Mouse (Mus musculus): Measurements from ENCODE around the gene Rassf10. TPM values are rescaled to one million over a fixed set of nuclear protein-coding genes. Genes with fewer than 3 reads are reported as not detected.

Gene Rassf10
- polyA plus RNA-seq, 1 experiment from 2014 or later: 0.99 TPM

- WGBS: 5% methylated on average over 40 of the region's 40 CpGs
- peak overlapping the region; percentile 61 for H3K4me3 ChIP-seq (ENCODE audit: low read length)
- no peak overlapping the region for H3K27ac ChIP-seq (ENCODE audit: low read length)
- peak overlapping the region; percentile 66 for H3K9ac ChIP-seq (ENCODE audit: low read depth, low read length)
- H3K4me1 ChIP-seq (ENCODE audit: control insufficient read depth, insufficient read depth, low read length): peaks cover 26% of the 10 kb centered on the region
- H3K36me3 ChIP-seq (ENCODE audit: control insufficient read depth, insufficient read depth, low read length): no peaks in the 10 kb centered on the region
- no peaks in the 10 kb centered on the region for H3K9me3 ChIP-seq (ENCODE audit: control insufficient read depth, low read length)
- peak; percentile 50 for ATAC-seq
- peaks cover 28% of the 10 kb centered on the region for H3K27me3 ChIP-seq (replicated peaks; ENCODE audit: control insufficient read depth, insufficient read depth, low read length)
- peak overlapping the region; percentile 84 for H3K4me2 ChIP-seq (ENCODE audit: low read depth, low read length)
Measured at GRCm38 (mm10) chr7:112955103-112955827, 1.5 kb downstream of the Rassf10 start.

DNA sequence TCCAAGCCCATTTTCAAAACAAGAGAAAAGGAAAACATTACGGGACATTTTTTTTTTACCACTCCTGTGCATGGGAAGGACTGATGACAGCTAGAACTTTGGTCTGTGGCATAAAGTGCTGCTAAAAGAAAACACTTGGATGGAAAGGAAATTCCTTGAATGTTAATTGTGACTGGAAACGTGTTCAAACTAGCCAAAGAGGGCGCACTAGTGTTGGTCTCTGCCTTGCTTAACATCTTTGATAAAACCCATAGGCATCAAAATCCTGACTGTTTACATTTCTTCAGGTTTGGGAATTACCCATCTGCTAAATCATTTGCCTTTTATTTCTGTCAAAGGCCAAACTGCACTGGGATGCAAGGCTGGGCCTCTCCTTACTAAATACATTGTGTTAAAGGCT is 2.2 kb downstream of the Rassf10 start:
- WGBS: 32% methylated on average over 3 of the region's 3 CpGs
- H3K27ac ChIP-seq (ENCODE audit: low read length): no peak overlapping the region
- ATAC-seq: no peak
- 0 out of 2 replicates have a peak overlapping the region, but pooled peaks have one; percentile 84 for H3K4me2 ChIP-seq (ENCODE audit: low read depth, low read length)
- H3K9ac ChIP-seq (ENCODE audit: low read depth, low read length): no peak overlapping the region
- no peaks in the 10 kb centered on the region for H3K36me3 ChIP-seq (ENCODE audit: control insufficient read depth, insufficient read depth, low read length)
- peaks cover 28% of the 10 kb centered on the region for H3K27me3 ChIP-seq (replicated peaks; ENCODE audit: control insufficient read depth, insufficient read depth, low read length)
- H3K4me3 ChIP-seq (ENCODE audit: low read length): no peak overlapping the region
- H3K9me3 ChIP-seq (ENCODE audit: control insufficient read depth, low read length): no peaks in the 10 kb centered on the region
- H3K4me1 ChIP-seq (ENCODE audit: control insufficient read depth, insufficient read depth, low read length): peaks cover 26% of the 10 kb centered on the region

DNA sequence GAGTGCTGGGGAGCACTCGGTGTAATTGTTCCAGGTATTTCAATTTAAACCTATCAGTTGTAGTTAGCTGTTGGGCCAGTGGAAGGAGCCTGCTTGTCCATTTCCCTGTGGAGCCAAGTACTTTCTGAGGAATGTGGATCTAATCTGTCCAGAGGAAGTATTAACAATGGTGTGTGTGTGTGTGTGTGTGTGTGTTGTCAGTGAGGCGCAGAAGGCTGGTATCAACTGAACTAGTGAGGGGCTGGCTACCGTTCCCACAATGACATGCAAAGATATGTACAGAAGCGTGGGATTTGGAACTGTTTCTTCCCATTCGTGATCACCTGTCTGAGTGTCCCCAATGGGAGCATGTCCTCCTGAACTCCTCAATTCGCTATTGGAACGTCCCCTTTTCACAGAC is 3.2 kb downstream of the Rassf10 start:
- H3K4me2 ChIP-seq (ENCODE audit: low read depth, low read length): no peak overlapping the region
- H3K4me1 ChIP-seq (ENCODE audit: control insufficient read depth, insufficient read depth, low read length): peaks cover 26% of the 10 kb centered on the region
- no peak for ATAC-seq
- H3K27me3 ChIP-seq (replicated peaks; ENCODE audit: control insufficient read depth, insufficient read depth, low read length): peaks cover 28% of the 10 kb centered on the region
- no peaks in the 10 kb centered on the region for H3K36me3 ChIP-seq (ENCODE audit: control insufficient read depth, insufficient read depth, low read length)
- WGBS: 62% methylated on average over 7 of the region's 7 CpGs
- H3K27ac ChIP-seq (ENCODE audit: low read length): no peak overlapping the region
- H3K4me3 ChIP-seq (ENCODE audit: low read length): no peak overlapping the region
- no peaks in the 10 kb centered on the region for H3K9me3 ChIP-seq (ENCODE audit: control insufficient read depth, low read length)
- no peak overlapping the region for H3K9ac ChIP-seq (ENCODE audit: low read depth, low read length)

DNA sequence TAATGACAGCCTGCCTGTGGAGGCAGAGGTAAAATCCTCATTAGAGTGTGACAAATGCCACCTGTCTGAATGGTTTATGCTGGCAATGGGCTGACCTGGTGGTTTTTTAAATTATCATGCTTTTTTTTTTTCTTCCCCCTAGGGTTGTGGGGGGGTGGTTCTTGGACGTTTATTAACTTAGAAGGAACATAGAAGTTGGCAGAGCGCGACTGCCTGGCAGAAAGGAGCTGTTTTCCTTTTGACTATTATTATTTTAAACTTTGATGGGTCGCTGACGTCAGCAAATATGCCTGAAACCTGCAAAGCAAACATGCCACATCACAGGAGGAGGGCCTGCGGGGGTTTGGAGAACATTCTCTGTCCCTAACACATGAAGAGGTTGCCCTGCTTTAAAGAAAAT is 3.9 kb downstream of the Rassf10 start:
- Histone ChIP-seq H3K9me3 (ENCODE audit: control insufficient read depth, low read length) (no peaks in the 10 kb centered on the region), H3K36me3 (ENCODE audit: control insufficient read depth, insufficient read depth, low read length) (no peaks in the 10 kb centered on the region), H3K9ac (ENCODE audit: low read depth, low read length) (no peak overlapping the region), H3K4me1 (ENCODE audit: control insufficient read depth, insufficient read depth, low read length) (peaks cover 26% of the 10 kb centered on the region), H3K27me3 (replicated peaks; ENCODE audit: control insufficient read depth, insufficient read depth, low read length) (peaks cover 28% of the 10 kb centered on the region), H3K4me3 (ENCODE audit: low read length) (no peak overlapping the region), H3K27ac (ENCODE audit: low read length) (no peak overlapping the region), H3K4me2 (ENCODE audit: low read depth, low read length) (no peak overlapping the region)
- ATAC-seq: no peak
- WGBS: 50% methylated on average over 6 of the region's 6 CpGs

DNA sequence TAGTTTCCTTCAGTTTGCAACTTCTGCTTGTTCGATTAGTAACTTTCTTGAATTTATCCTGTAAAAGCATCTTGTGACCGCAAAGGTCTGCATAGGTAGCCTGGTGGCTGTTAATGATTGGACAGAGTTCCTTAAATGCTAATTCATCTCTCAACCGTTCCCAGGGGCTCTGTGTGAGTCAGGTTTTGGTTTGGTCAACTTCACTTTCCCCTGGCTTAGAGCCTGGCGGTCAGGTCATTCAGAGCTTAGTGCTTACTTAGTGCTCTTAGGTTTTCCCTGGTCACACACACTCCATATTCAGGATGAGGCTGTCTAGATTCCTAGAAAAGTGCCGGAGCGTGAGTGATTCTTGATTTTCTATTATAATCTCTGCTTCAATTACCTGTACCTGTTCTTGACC is 12.6 kb downstream of the Rassf10 start:
- ATAC-seq: no peak
- no peak overlapping the region for H3K4me3 ChIP-seq (ENCODE audit: low read length)
- no peaks in the 10 kb centered on the region for H3K27me3 ChIP-seq (replicated peaks; ENCODE audit: control insufficient read depth, insufficient read depth, low read length)
- H3K4me1 ChIP-seq (ENCODE audit: control insufficient read depth, insufficient read depth, low read length): no peaks in the 10 kb centered on the region
- H3K36me3 ChIP-seq (ENCODE audit: control insufficient read depth, insufficient read depth, low read length): no peaks in the 10 kb centered on the region
- H3K4me2 ChIP-seq (ENCODE audit: low read depth, low read length): no peak overlapping the region; the same call in 1 of the 2 replicates
- no peak overlapping the region for H3K9ac ChIP-seq (ENCODE audit: low read depth, low read length)
- 43% methylated on average over 6 of the region's 6 CpGs for WGBS
- no peak overlapping the region for H3K27ac ChIP-seq (ENCODE audit: low read length)
- H3K9me3 ChIP-seq (ENCODE audit: control insufficient read depth, low read length): peaks cover 4% of the 10 kb centered on the region; the same call in 1 of the 2 replicates

DNA sequence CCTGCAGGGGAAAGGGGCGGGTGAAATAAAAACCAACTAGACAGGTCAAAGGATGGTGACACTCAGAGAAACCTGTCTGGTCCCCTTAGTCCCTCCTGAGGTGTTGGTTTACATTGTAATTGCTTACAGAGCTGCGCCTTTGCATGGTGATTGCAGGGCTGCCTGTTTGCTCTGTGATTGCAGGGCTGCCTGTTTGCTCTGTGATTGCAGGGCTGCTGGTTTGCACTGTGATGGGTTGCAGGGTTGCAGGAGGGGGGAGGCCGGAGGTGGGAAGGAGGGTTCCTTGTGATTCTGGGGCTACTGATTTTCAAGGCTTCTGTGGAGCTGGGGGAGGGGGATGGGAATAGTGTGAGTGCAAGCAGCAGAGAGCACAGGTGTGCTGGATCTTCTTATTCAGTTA is 13.0 kb downstream of the Rassf10 start:
- no peaks in the 10 kb centered on the region for H3K27me3 ChIP-seq (replicated peaks; ENCODE audit: control insufficient read depth, insufficient read depth, low read length)

DNA sequence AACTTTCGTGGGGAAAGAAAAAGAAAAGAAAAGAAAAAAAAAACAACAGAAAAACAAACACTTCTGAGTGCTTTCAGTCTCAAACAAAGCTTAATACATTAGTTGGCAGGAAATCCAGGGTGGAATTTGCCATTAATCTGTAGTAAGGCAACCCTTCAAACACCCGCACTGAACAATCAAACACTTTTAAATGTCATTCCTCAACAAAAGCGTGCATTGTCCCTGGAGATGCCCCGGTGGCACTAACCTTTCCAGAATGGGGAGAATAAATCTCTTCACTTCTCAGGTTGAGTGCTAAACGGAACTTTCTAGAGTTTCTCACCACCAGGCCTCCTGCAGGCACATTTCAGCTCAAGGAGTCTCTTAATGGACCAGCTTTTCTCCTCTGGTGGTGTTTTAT is 29.6 kb downstream of the Rassf10 start:
- no peak overlapping the region for H3K4me2 ChIP-seq (ENCODE audit: low read depth, low read length)
- WGBS: 45% methylated on average over 5 of the region's 5 CpGs
- H3K27me3 ChIP-seq (replicated peaks; ENCODE audit: control insufficient read depth, insufficient read depth, low read length): no peaks in the 10 kb centered on the region
- H3K4me3 ChIP-seq (ENCODE audit: low read length): no peak overlapping the region
- no peaks in the 10 kb centered on the region for H3K9me3 ChIP-seq (ENCODE audit: control insufficient read depth, low read length)
- no peak overlapping the region for H3K27ac ChIP-seq (ENCODE audit: low read length)
- no peak overlapping the region for H3K9ac ChIP-seq (ENCODE audit: low read depth, low read length)
- H3K36me3 ChIP-seq (ENCODE audit: control insufficient read depth, insufficient read depth, low read length): no peaks in the 10 kb centered on the region
- peaks cover 15% of the 10 kb centered on the region for H3K4me1 ChIP-seq (ENCODE audit: control insufficient read depth, insufficient read depth, low read length)
- ATAC-seq: no peak

More for the DNA sequence above, 13.0 kb downstream of the Rassf10 start:
- H3K36me3 ChIP-seq (ENCODE audit: control insufficient read depth, insufficient read depth, low read length): no peaks in the 10 kb centered on the region
- 12% methylated on average over 3 of the region's 3 CpGs for WGBS
- peak; percentile 42; the same call in 1 of the 2 replicates for ATAC-seq
- H3K9me3 ChIP-seq (ENCODE audit: control insufficient read depth, low read length): peaks cover 4% of the 10 kb centered on the region; the same call in 1 of the 2 replicates
- no peak overlapping the region for H3K4me3 ChIP-seq (ENCODE audit: low read length)
- no peaks in the 10 kb centered on the region for H3K4me1 ChIP-seq (ENCODE audit: control insufficient read depth, insufficient read depth, low read length)
- no peak overlapping the region for H3K27ac ChIP-seq (ENCODE audit: low read length)
- no peak overlapping the region for H3K9ac ChIP-seq (ENCODE audit: low read depth, low read length)
- no peak overlapping the region; the same call in 1 of the 2 replicates for H3K4me2 ChIP-seq (ENCODE audit: low read depth, low read length)

DNA sequence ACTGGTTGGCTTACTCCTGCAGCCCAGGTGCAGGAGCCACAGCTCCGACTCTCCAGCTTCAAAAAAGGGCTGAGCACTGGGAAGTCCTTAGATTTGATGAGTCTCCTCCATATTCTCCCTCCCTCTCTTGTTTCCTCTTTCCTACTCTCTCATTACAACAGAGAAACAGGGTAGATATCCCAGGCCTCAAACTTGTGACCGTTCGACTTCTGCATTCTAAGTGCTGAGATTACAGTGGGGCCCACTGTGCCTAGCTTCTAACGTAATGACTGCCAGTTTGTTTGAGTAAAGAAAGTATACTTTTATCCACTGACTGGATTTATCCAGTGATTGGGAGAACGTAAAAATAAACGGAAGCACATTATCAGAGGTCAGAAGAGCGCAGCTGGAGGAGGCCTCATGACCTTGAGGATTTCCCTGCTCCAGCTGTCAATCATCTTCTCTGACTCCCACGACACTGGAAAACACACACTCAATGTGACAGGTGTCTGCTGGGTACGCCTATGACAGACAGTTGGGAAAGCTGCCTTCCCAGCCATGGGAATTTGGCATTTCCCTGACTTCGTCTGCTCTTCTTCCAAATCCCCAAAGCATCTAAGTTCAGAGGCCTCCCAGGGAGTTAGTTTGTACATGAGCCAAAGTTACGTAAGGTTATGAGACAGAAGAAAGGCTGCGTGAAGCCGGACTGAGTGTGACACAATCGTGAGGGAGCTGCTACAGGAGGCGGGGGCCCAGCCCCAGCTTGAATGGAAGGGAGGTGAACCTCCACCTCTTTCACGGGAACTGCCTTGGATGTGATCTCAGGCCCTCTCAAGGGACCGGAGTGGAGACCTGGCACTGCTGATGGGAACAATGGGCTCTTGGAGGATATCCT is 31.2 kb downstream of the Rassf10 start:
- Histone ChIP-seq H3K27me3 (replicated peaks; ENCODE audit: control insufficient read depth, insufficient read depth, low read length) (no peaks in the 10 kb centered on the region), H3K9me3 (ENCODE audit: control insufficient read depth, low read length) (no peaks in the 10 kb centered on the region), H3K4me3 (ENCODE audit: low read length) (no peak overlapping the region), H3K4me1 (ENCODE audit: control insufficient read depth, insufficient read depth, low read length) (peaks cover 15% of the 10 kb centered on the region), H3K4me2 (ENCODE audit: low read depth, low read length) (no peak overlapping the region), H3K9ac (ENCODE audit: low read depth, low read length) (no peak overlapping the region; the same call in 1 of the 2 replicates), H3K27ac (ENCODE audit: low read length) (no peak overlapping the region), H3K36me3 (ENCODE audit: control insufficient read depth, insufficient read depth, low read length) (no peaks in the 10 kb centered on the region)
- ATAC-seq: peak; percentile 73
- 43% methylated on average over 17 of the region's 17 CpGs for WGBS

DNA sequence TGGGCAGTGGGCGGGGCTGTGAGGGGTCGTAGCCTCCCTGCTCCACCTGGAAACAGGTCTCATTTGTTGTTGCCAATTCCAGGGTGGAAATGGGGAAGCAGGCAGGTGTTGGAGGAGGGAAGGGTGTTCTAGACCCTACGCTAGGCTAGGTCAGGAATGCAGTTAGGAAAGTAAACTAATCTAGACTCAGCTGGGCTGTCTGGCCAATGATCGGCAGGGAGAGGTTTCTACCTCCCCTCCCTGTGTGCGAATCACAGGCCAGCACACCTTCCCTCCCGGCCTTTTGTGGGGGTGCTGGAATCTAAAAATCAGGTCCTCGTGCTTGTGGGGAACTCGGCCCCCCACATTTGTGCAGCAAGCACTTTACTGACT is 31.8 kb downstream of the Rassf10 start:
- H3K4me2 ChIP-seq (ENCODE audit: low read depth, low read length): no peak overlapping the region
- H3K27ac ChIP-seq (ENCODE audit: low read length): no peak overlapping the region
- peak; percentile 58; the same call in 1 of the 2 replicates for ATAC-seq

More for the DNA sequence above, 31.8 kb downstream of the Rassf10 start:
- no peaks in the 10 kb centered on the region for H3K27me3 ChIP-seq (replicated peaks; ENCODE audit: control insufficient read depth, insufficient read depth, low read length)
- no peak overlapping the region; the same call in 1 of the 2 replicates for H3K9ac ChIP-seq (ENCODE audit: low read depth, low read length)
- peaks cover 15% of the 10 kb centered on the region for H3K4me1 ChIP-seq (ENCODE audit: control insufficient read depth, insufficient read depth, low read length)
- H3K4me3 ChIP-seq (ENCODE audit: low read length): no peak overlapping the region
- H3K9me3 ChIP-seq (ENCODE audit: control insufficient read depth, low read length): no peaks in the 10 kb centered on the region
- H3K36me3 ChIP-seq (ENCODE audit: control insufficient read depth, insufficient read depth, low read length): no peaks in the 10 kb centered on the region
- 60% methylated on average over 8 of the region's 8 CpGs for WGBS

Data from intestine, embryonic 16.5 days (tissue).